Mouse (Mus musculus) brain, embryonic 14.5 days (tissue): ENCODE data around the gene Vps37c. TPM values are rescaled to one million over a fixed set of nuclear protein-coding genes. Genes with fewer than 3 reads are reported as not detected.

Source experiments
- DNase-seq: peaks from one replicate; pipeline ENCODE4 v3.0.0-alpha.2; 2011; ENCODE audit warnings: low read depth
- CTCF ChIP-seq: fragments of 200-500 bp; IDR thresholded peaks from 2 replicates; pipeline ENCODE4 v1.5.1; 2012; ENCODE audit warnings: inconsistent platforms, mild to moderate bottlenecking, moderate library complexity, borderline replicate concordance; ENCODE audit not compliant: insufficient read depth, insufficient read length; ENCODE audit errors: extremely low read depth
- POLR2A ChIP-seq: fragments of 200-500 bp; IDR thresholded peaks from 2 replicates; pipeline ENCODE4 v1.6.1; 2012; ENCODE audit warnings: mild to moderate bottlenecking, inconsistent platforms, borderline replicate concordance; ENCODE audit not compliant: poor library complexity, insufficient read depth, insufficient read length, severe bottlenecking; ENCODE audit errors: extremely low read depth
- polyA plus RNA-seq: library from polyadenylated mRNA; depleted of rRNA; stranded (reverse); fragments of >200 nt; gene quantifications from 2 replicates; pipeline ENCODE4 v1.2.3, GENCODE M21; 2012; rRNA removed

Vps37c gene
- polyA plus RNA-seq, 1 experiment: 29.0 TPM

GRCm38 (mm10) chr19:10752106-10752505 lies 63.6 kb downstream of the Vps37c start:
- TF ChIP-seq CTCF (no peak), POLR2A (no peak)
- DNase-seq: no peak

GRCm38 (mm10) chr19:10752646-10753045 lies 64.1 kb downstream of the Vps37c start:
- TF ChIP-seq POLR2A: no peak
- no peak for TF ChIP-seq CTCF
- no peak for DNase-seq

DNA sequence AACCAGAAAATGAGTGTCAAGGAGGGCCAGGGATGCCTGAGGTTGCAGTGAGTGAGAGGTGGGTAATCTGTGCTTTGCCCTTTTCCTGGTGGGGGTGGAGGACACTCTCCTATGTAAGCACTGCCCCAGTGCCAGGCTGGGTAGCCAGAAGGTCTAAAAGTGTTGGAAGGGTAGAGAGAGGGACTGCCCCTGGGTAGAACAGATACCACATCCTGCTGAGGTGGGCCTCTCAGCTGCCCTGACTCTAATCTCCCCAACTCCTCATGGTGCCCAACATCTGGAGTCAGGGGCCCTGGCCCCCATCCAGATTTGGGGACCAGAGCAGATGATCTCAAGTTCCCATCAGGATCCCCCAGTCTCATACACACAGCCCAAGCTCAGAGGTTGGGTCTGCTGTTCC lies 68.6 kb downstream of the Vps37c start:
- TF ChIP-seq POLR2A (no peak), CTCF (no peak)
- no peak for DNase-seq

DNA sequence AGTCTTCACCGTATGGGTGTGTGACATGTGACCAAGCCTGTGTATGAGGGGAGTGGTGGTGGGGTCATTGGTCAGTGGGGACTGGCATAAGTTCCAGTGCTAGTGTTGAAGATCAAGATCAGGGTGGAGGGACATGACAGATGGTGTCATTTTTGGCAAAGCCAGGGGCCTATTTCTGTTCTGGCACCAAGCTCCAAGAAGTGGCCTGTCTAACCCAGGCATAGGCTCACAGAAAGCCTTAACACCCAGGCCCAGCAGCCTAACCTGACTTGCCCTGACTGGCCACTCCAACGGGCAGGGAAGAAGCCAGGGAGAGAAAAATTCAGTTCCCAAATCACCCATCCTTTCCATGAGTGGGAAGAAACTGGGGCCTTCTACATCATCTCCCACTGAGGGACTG lies 69.0 kb downstream of the Vps37c start:
- TF ChIP-seq CTCF (no peak), POLR2A (no peak)
- DNase-seq: no peak

DNA sequence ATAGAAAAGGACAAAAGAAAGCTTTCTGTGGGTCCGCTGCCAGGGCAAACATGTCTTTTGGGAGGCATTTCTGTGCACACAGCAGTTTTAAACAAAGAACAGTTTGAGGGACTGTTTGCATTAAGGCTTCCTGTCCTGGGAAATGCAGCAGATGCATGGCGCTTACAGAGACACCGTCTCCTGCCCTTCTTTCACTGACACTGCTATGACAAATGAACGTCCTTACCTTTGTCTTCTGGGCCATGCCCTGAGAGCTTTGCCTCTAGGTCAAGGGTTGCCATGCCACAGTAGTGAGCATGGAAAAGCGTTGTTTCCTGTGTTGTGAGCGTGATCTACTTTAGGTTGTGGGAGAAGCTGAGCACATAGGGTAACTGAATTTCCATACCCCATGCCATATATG lies 70.2 kb downstream of the Vps37c start:
- TF ChIP-seq POLR2A (no peak), CTCF (no peak)

GRCm38 (mm10) chr19:10759525-10759924 lies 71.0 kb downstream of the Vps37c start:
- DNase-seq: no peak
- TF ChIP-seq CTCF (no peak), POLR2A (no peak)

More for the DNA sequence above, 70.2 kb downstream of the Vps37c start:
- no peak for DNase-seq

GRCm38 (mm10) chr19:10759983-10760831 lies 71.7 kb downstream of the Vps37c start:
- TF ChIP-seq CTCF (no peak), POLR2A (no peak)
- DNase-seq: no peak

- DNase-seq: no peak
- TF ChIP-seq POLR2A (no peak), CTCF (no peak)
These were observed 73.4 kb downstream of the Vps37c start for GRCm38 (mm10) chr19:10761794-10762415.

- no peak for DNase-seq
- TF ChIP-seq CTCF (no peak), POLR2A (no peak)
These were observed 73.9 kb downstream of the Vps37c start for GRCm38 (mm10) chr19:10762468-10762867.

- DNase-seq: no peak
- TF ChIP-seq POLR2A: no peak
- TF ChIP-seq CTCF: no peak
These were observed 75.0 kb downstream of the Vps37c start for GRCm38 (mm10) chr19:10763381-10764031.

Other genes with a start within 250 kb of the Vps37c start
- 1.4 and 2.0 TPM in 2 replicates for gene Lrrc10b, start 231.3 kb upstream of the Vps37c start, polyA plus RNA-seq
- gene Ppp1r32, start 205.8 kb upstream of the Vps37c start, polyA plus RNA-seq: 2.3 and 2.5 TPM in 2 replicates
- gene Cpsf7, start 163.5 kb upstream of the Vps37c start, polyA plus RNA-seq: 116 and 131 TPM in 2 replicates
- 45.3 and 49.9 TPM in 2 replicates for gene Sdhaf2, start 162.6 kb upstream of the Vps37c start, polyA plus RNA-seq
- gene Tmem216, start 132.5 kb upstream of the Vps37c start, polyA plus RNA-seq: 40.9 and 74.9 TPM in 2 replicates
- 21.2 and 27.5 TPM in 2 replicates for gene Cyb561a3, start 111.6 kb upstream of the Vps37c start, polyA plus RNA-seq
- 31.0 and 39.4 TPM in 2 replicates for gene Tmem138, start 111.4 kb upstream of the Vps37c start, polyA plus RNA-seq
- 206 and 237 TPM in 2 replicates for gene Ddb1, start 83.4 kb upstream of the Vps37c start, polyA plus RNA-seq
- 35.8 and 38.2 TPM in 2 replicates for gene Tkfc, start 83.1 kb upstream of the Vps37c start, polyA plus RNA-seq
- gene Vwce, start 54.5 kb upstream of the Vps37c start, polyA plus RNA-seq: 1.1 TPM in 2 replicates
- 0.07 TPM in 1 of 2 replicates, not detected in the other for gene Pga5, start 10.7 kb upstream of the Vps37c start, polyA plus RNA-seq
- gene Cd5, start 50.3 kb downstream of the Vps37c start, polyA plus RNA-seq: 0.16 and 0.20 TPM in 2 replicates
- gene Cd6, start 141.3 kb downstream of the Vps37c start, polyA plus RNA-seq: not detected in 2 replicates
- gene Slc15a3, start 151.0 kb downstream of the Vps37c start, polyA plus RNA-seq: 0.61 and 1.0 TPM in 2 replicates
- gene Tmem132a, start 181.2 kb downstream of the Vps37c start, polyA plus RNA-seq: 292 and 301 TPM in 2 replicates
- 41.9 and 47.1 TPM in 2 replicates for gene Tmem109, start 193.3 kb downstream of the Vps37c start, polyA plus RNA-seq
- 341 and 452 TPM in 2 replicates for gene Prpf19, start 206.5 kb downstream of the Vps37c start, polyA plus RNA-seq
- 0.13 and 0.16 TPM in 2 replicates for gene Zp1, start 231.9 kb downstream of the Vps37c start, polyA plus RNA-seq
- 0.30 and 0.44 TPM in 2 replicates for gene Ptgdr2, start 248.4 kb downstream of the Vps37c start, polyA plus RNA-seq